30 mouse cellular contexts compared by ENCODE assay signal in the genomic region with DNA sequence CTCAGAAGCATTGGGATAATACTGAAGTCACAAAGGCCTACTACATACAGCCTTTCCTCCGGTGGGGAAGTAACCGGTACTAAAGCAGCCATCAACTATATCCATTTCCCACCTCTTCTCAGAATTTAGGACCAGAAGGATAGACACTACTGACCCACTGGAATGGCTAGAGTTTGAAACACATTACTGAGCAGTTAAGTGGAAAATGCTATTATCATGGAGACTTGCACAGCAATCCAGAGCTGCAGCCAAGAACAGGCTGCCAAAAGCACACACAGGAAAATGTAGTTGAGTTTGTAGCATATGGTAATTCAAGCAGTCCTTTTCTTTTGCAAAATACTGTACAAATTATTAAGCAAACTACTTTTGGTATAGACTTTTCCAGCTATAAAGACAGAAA. TPM values are rescaled to one million over a fixed set of nuclear protein-coding genes. Genes with fewer than 3 reads are reported as not detected.
DNase-seq lines count a peak whose midpoint lies in the region; ATAC-seq and TF ChIP-seq lines count a peak whose summit lies in the region.
"Had no signal": no experiment of that assay in that cellular context is flagged by ENCODE, and none has a peak within 500 bp of the region (broad histone marks: within the 10 kb centered on the region; RNA-seq: fewer than 3 reads in every experiment).

No protein-coding gene starts in this region.

- no peak overlapping the region for H3K4me3 ChIP-seq in midbrain, postnatal 0 days (ENCODE audit: low read depth, low read length)
- no peak overlapping the region for H3K4me3 ChIP-seq in midbrain, embryonic 11.5 days (ENCODE audit: low read depth, low read length)
- H3K4me3 ChIP-seq in intestine, embryonic 16.5 days (ENCODE audit: low read length), result no peak overlapping the region
- H3K4me3 ChIP-seq: embryonic facial prominence, embryonic 15.5 days; forebrain, embryonic 15.5 days; heart, adult 2 months; heart, embryonic 12.5 days; kidney, embryonic 15.5 days; limb, embryonic 13.5 days; liver, embryonic 13.5 days; megakaryocyte, embryonic 14.5 days; midbrain, embryonic 13.5 days; neural tube, embryonic 15.5 days had no signal

- H3K4me2 ChIP-seq in midbrain, postnatal 0 days (ENCODE audit: low read depth, low read length, poor library complexity, severe bottlenecking), result no peak overlapping the region
- no peak overlapping the region for H3K4me2 ChIP-seq in midbrain, embryonic 11.5 days
- H3K4me2 ChIP-seq in intestine, embryonic 16.5 days (ENCODE audit: low read depth, low read length), result no peak overlapping the region
- H3K4me2 ChIP-seq: embryonic facial prominence, embryonic 15.5 days; forebrain, embryonic 15.5 days; heart, embryonic 12.5 days; hindbrain, embryonic 14.5 days; kidney, embryonic 15.5 days; limb, embryonic 13.5 days; liver, embryonic 13.5 days; midbrain, embryonic 13.5 days; neural tube, embryonic 15.5 days had no signal

- H3K4me1 ChIP-seq in midbrain, postnatal 0 days (ENCODE audit: insufficient read depth, low read length), result no peaks in the 10 kb centered on the region; the same call in 1 of the 2 replicates
- H3K4me1 ChIP-seq in midbrain, embryonic 11.5 days (ENCODE audit: control insufficient read depth, insufficient read depth, low read length), result no peaks in the 10 kb centered on the region
- H3K4me1 ChIP-seq in intestine, embryonic 16.5 days (ENCODE audit: control insufficient read depth, insufficient read depth, low read length), result no peaks in the 10 kb centered on the region
- H3K4me1 ChIP-seq: liver, embryonic 13.5 days; midbrain, embryonic 13.5 days had no signal

- 78% methylated on average over 2 of the region's 2 CpGs for WGBS in midbrain, postnatal 0 days
- 83% methylated on average over 2 of the region's 2 CpGs for WGBS in midbrain, embryonic 11.5 days
- 93% methylated on average over 2 of the region's 2 CpGs for WGBS in intestine, embryonic 16.5 days

- no peak overlapping the region for H3K9ac ChIP-seq in midbrain, postnatal 0 days (replicated peaks; ENCODE audit: low read length, poor library complexity, severe bottlenecking)
- no peak overlapping the region for H3K9ac ChIP-seq in midbrain, embryonic 11.5 days (ENCODE audit: low read length)
- no peak overlapping the region for H3K9ac ChIP-seq in intestine, embryonic 16.5 days (ENCODE audit: low read depth, low read length)
- H3K9ac ChIP-seq: embryonic facial prominence, embryonic 15.5 days; forebrain, embryonic 15.5 days; heart, embryonic 12.5 days; hindbrain, embryonic 14.5 days; kidney, embryonic 15.5 days; limb, embryonic 13.5 days; liver, embryonic 13.5 days; midbrain, embryonic 13.5 days; neural tube, embryonic 15.5 days had no signal

- no peak overlapping the region for H3K27ac ChIP-seq in midbrain, postnatal 0 days (ENCODE audit: low read depth, low read length)
- no peak overlapping the region for H3K27ac ChIP-seq in midbrain, embryonic 11.5 days (ENCODE audit: low read depth, low read length)
- no peak overlapping the region for H3K27ac ChIP-seq in intestine, embryonic 16.5 days (ENCODE audit: low read length)
- H3K27ac ChIP-seq: forebrain, embryonic 15.5 days; heart, adult 2 months; hindbrain, embryonic 14.5 days; kidney, embryonic 15.5 days; limb, embryonic 13.5 days; liver, embryonic 13.5 days; midbrain, embryonic 13.5 days; neural tube, embryonic 15.5 days had no signal

- H3K36me3 ChIP-seq in midbrain, postnatal 0 days (ENCODE audit: insufficient read depth, low read length), result peaks cover 7% of the 10 kb centered on the region; the same call in 1 of the 2 replicates
- H3K36me3 ChIP-seq in midbrain, embryonic 11.5 days (ENCODE audit: control insufficient read depth, insufficient read depth, low read length), result no peaks in the 10 kb centered on the region
- no peaks in the 10 kb centered on the region for H3K36me3 ChIP-seq in intestine, embryonic 16.5 days (ENCODE audit: control insufficient read depth, insufficient read depth, low read length)
- H3K36me3 ChIP-seq: embryonic facial prominence, embryonic 15.5 days; forebrain, embryonic 15.5 days; neural tube, embryonic 15.5 days had no signal

- DNase-seq in cerebellum, postnatal 4 days (ENCODE audit: low spot score in 2 of 2), result no peak
- DNase-seq in midbrain, postnatal 0 days (ENCODE audit: low spot score), result peak; percentile 18
- DNase-seq in midbrain, embryonic 11.5 days (ENCODE audit: low spot score, missing footprints), result no peak
- peak; percentile 32 for DNase-seq in cerebellum, adult 9-11 months
- peak; percentile 18 for DNase-seq in retina, postnatal 1 day
- no peak for DNase-seq in layer of hippocampus, postnatal 10 days (ENCODE audit: low spot score in 2 of 2)
- DNase-seq: adrenal gland, postnatal 10 days; gastrocnemius, postnatal 25 days; heart, adult 2 months; heart, postnatal 4 days; kidney, adult 18-20 months; kidney, postnatal 25 days; liver, embryonic 13.5 days; lung, adult 18-20 months; lung, postnatal 4 days; right cerebral cortex, postnatal 4 days had no signal

- TF ChIP-seq CTCF in midbrain, postnatal 0 days (IDR thresholded peaks at IDR 0.05), result no peak

- ATAC-seq in cerebellum, adult (ENCODE audit: insufficient number of reproducible peaks, low FRiP score, low TSS enrichment), result peak; percentile 90
- ATAC-seq in midbrain, postnatal 0 days (ENCODE audit: low FRiP score), result no peak
- ATAC-seq in midbrain, embryonic 11.5 days (ENCODE audit: low FRiP score), result no peak
- no peak for ATAC-seq in intestine, embryonic 16.5 days
- ATAC-seq: forebrain, embryonic 15.5 days; inflammation-experienced regulatory T-cells, adult 6 months; lung, postnatal 0 days; midbrain, embryonic 13.5 days had no signal

- H3K27me3 ChIP-seq in midbrain, postnatal 0 days (ENCODE audit: insufficient read depth, low read length), result no peaks in the 10 kb centered on the region
- H3K27me3 ChIP-seq in midbrain, embryonic 11.5 days (ENCODE audit: control insufficient read depth, insufficient read depth, low read length), result no peaks in the 10 kb centered on the region
- H3K27me3 ChIP-seq in intestine, embryonic 16.5 days (replicated peaks; ENCODE audit: control insufficient read depth, insufficient read depth, low read length), result no peaks in the 10 kb centered on the region
- H3K27me3 ChIP-seq: CH12.LX; embryonic facial prominence, embryonic 15.5 days; forebrain, embryonic 15.5 days; heart, embryonic 12.5 days; kidney, embryonic 15.5 days; limb, embryonic 13.5 days; liver, embryonic 13.5 days; megakaryocyte, embryonic 14.5 days; midbrain, embryonic 13.5 days; neural tube, embryonic 15.5 days had no signal

- no peaks in the 10 kb centered on the region for H3K9me3 ChIP-seq in midbrain, postnatal 0 days (ENCODE audit: low read length)
- H3K9me3 ChIP-seq in midbrain, embryonic 11.5 days (ENCODE audit: control insufficient read depth, low read length), result no peaks in the 10 kb centered on the region
- no peaks in the 10 kb centered on the region for H3K9me3 ChIP-seq in intestine, embryonic 16.5 days (ENCODE audit: control insufficient read depth, low read length)
- H3K9me3 ChIP-seq: embryonic facial prominence, embryonic 15.5 days; forebrain, embryonic 15.5 days; heart, embryonic 12.5 days; kidney, embryonic 15.5 days; limb, embryonic 13.5 days; liver, embryonic 13.5 days; megakaryocyte, embryonic 14.5 days; midbrain, embryonic 13.5 days; neural tube, embryonic 15.5 days had no signal

RNA-seq across cellular contexts. Expression of gene Pdhx, which starts 28.0 kb away (rescaled TPM):
- total RNA-seq in midbrain, postnatal 0 days (2014; rRNA removed), result 47.2 and 53.2 TPM in 2 replicates
- polyA plus RNA-seq in midbrain, postnatal 0 days (2015; fragmentation: Nextera tagmentation; extraction: Ambion mirVana), result 66.3 and 69.1 TPM in 2 replicates
- 54.4 and 57.7 TPM in 2 replicates for polyA plus RNA-seq in midbrain, embryonic 11.5 days (2014; fragmentation: Nextera tagmentation; extraction: Ambion mirVana)
- 10 to 100 TPM; 65.8 to 73.4 TPM for total RNA-seq in layer of hippocampus, postnatal 10 days (2021)
- 34.6 and 37.7 TPM in 2 replicates for polyA plus RNA-seq in intestine, embryonic 16.5 days (2015; fragmentation: Nextera tagmentation; extraction: Ambion mirVana)

RNA-seq across cellular contexts. Expression of gene Apip, which starts 28.2 kb away (rescaled TPM):
- total RNA-seq in midbrain, postnatal 0 days (2014; rRNA removed), result 17.0 and 35.2 TPM in 2 replicates
- 29.5 and 33.2 TPM in 2 replicates for polyA plus RNA-seq in midbrain, postnatal 0 days (2015; fragmentation: Nextera tagmentation; extraction: Ambion mirVana)
- 60.0 and 61.8 TPM in 2 replicates for polyA plus RNA-seq in midbrain, embryonic 11.5 days (2014; fragmentation: Nextera tagmentation; extraction: Ambion mirVana)
- 10 to 100 TPM; 24.5 to 28.1 TPM for total RNA-seq in layer of hippocampus, postnatal 10 days (2021)
- polyA plus RNA-seq in intestine, embryonic 16.5 days (2015; fragmentation: Nextera tagmentation; extraction: Ambion mirVana), result 50.0 and 51.0 TPM in 2 replicates

Comparison
In these comparisons a context has a peak if more than half of its experiments do, and no peak if none do; other contexts are left out.
1. DNase-seq: peak in midbrain, postnatal 0 days (single experiment), cerebellum, adult 9-11 months (single experiment) and retina, postnatal 1 day (single experiment); none in cerebellum, postnatal 4 days (0 of 2), midbrain, embryonic 11.5 days (single experiment) and layer of hippocampus, postnatal 10 days (0 of 2).